Mouse (Mus musculus) liver, adult 2 months (tissue): ENCODE results near the gene Pold3. TPM values are rescaled to one million over a fixed set of nuclear protein-coding genes. Genes with fewer than 3 reads are reported as not detected.

Source experiments
- DNase-seq: peaks from one replicate; pipeline ENCODE4 v3.0.0-alpha.2; 2011; ENCODE audit warnings: low read depth, low spot score; ENCODE audit errors: extremely low read depth
- H3K27ac ChIP-seq: fragments of 200-500 bp; replicated peaks from 2 replicates; pipeline ENCODE4 v1.5.1; 2012; ENCODE audit warnings: low read depth, mild to moderate bottlenecking, control low read depth, inconsistent platforms, low read length; ENCODE audit not compliant: insufficient read depth
- H3K27me3 ChIP-seq: fragments of 200-500 bp; 2 replicates; pipeline ENCODE4 v1.6.1; 2012; ENCODE audit warnings: mild to moderate bottlenecking, moderate library complexity, low read length, inconsistent platforms; ENCODE audit not compliant: control insufficient read depth, insufficient read depth
- H3K36me3 ChIP-seq: fragments of 200-500 bp; 2 replicates; pipeline ENCODE4 v1.6.1; 2012; ENCODE audit warnings: low read length, inconsistent platforms; ENCODE audit not compliant: control insufficient read depth, insufficient read depth
- H3K4me1 ChIP-seq: fragments of 200-500 bp; 2 replicates; pipeline ENCODE4 v1.6.1; 2011; ENCODE audit warnings: low read length; ENCODE audit not compliant: control insufficient read depth, insufficient read depth
- H3K4me3 ChIP-seq: fragments of 200-500 bp; 2 replicates; pipeline ENCODE4 v1.5.1; 2011; ENCODE audit warnings: low read depth, mild to moderate bottlenecking, control low read depth, low read length, moderate library complexity; ENCODE audit not compliant: insufficient read depth
- H3K79me2 ChIP-seq: fragments of 200-500 bp; 2 replicates; pipeline ENCODE4 v1.6.1; 2012; ENCODE audit warnings: inconsistent platforms, mild to moderate bottlenecking, low read length, moderate library complexity; ENCODE audit not compliant: control insufficient read depth, insufficient read depth
- H3K9ac ChIP-seq: fragments of 200-500 bp; 2 replicates; pipeline ENCODE4 v1.6.1; 2012; ENCODE audit warnings: low read depth, mild to moderate bottlenecking, control low read depth, inconsistent platforms, low read length
- CTCF ChIP-seq: fragments of 200-500 bp; IDR thresholded peaks from 2 replicates; pipeline ENCODE4 v1.5.1; 2011; ENCODE audit warnings: low read depth, low read length, control low read depth
- POLR2A ChIP-seq: fragments of 200-500 bp; IDR thresholded peaks from 2 replicates; pipeline ENCODE4 v1.6.1; 2011; ENCODE audit warnings: low read length, control low read depth; ENCODE audit not compliant: insufficient read depth; ENCODE audit errors: extremely low read depth
- WGBS: fragments of 180-500 bp; shearing (Covaris S2); methylation state at CpG from one replicate; pipeline ENCODE4 v1.1.7; 2018; 5-methylcytosine and 5-hydroxymethylcytosine counted together
- polyA plus RNA-seq: library from polyadenylated mRNA; depleted of rRNA; stranded (reverse); fragments of >200 nt; gene quantifications from 2 replicates; pipeline ENCODE4 v1.2.3, GENCODE M21; 2012
- total RNA-seq: library from RNA; depleted of rRNA; stranded (reverse); fragments of >200 nt; gene quantifications from 2 replicates; pipeline ENCODE4 v1.2.3, GENCODE M21; 2014

The Pold3 gene
- total and polyA plus RNA-seq, 2 experiments: 3.8 to 8.9 TPM

GRCm38 (mm10) chr7:100051904-100052303, 69.5 kb downstream of the Pold3 start:
- no peaks in the 10 kb centered on the region for H3K79me2 ChIP-seq
- no peaks in the 10 kb centered on the region for H3K27me3 ChIP-seq
- H3K27ac ChIP-seq: no peak overlapping the region
- 53% methylated on average over 4 of the region's 4 CpGs for WGBS
- DNase-seq: no peak
- TF ChIP-seq CTCF (no peak), POLR2A (no peak)
- no peaks in the 10 kb centered on the region for H3K4me1 ChIP-seq
- no peak overlapping the region for H3K9ac ChIP-seq
- no peaks in the 10 kb centered on the region for H3K36me3 ChIP-seq
- no peak overlapping the region for H3K4me3 ChIP-seq

GRCm38 (mm10) chr7:100046486-100046885, 74.9 kb downstream of the Pold3 start:
- Histone ChIP-seq H3K36me3 (no peaks in the 10 kb centered on the region), H3K27me3 (no peaks in the 10 kb centered on the region), H3K4me1 (peaks cover 2% of the 10 kb centered on the region; the same call in 1 of the 2 replicates), H3K27ac (no peak overlapping the region), H3K79me2 (no peaks in the 10 kb centered on the region), H3K9ac (no peak overlapping the region), H3K4me3 (no peak overlapping the region)
- DNase-seq: no peak
- TF ChIP-seq POLR2A (no peak), CTCF (no peak)
- WGBS: 81% methylated on average over 2 of the region's 2 CpGs

GRCm38 (mm10) chr7:100043605-100044031, 77.7 kb downstream of the Pold3 start:
- Histone ChIP-seq H3K4me1 (peaks cover 2% of the 10 kb centered on the region; the same call in 1 of the 2 replicates), H3K4me3 (no peak overlapping the region), H3K9ac (no peak overlapping the region), H3K27ac (no peak overlapping the region), H3K27me3 (no peaks in the 10 kb centered on the region), H3K79me2 (no peaks in the 10 kb centered on the region), H3K36me3 (no peaks in the 10 kb centered on the region)
- TF ChIP-seq POLR2A (no peak), CTCF (no peak)
- WGBS: 15% methylated on average over 4 of the region's 4 CpGs
- DNase-seq: peak; percentile 28

GRCm38 (mm10) chr7:100043096-100043495, 78.3 kb downstream of the Pold3 start:
- H3K27me3 ChIP-seq: no peaks in the 10 kb centered on the region
- H3K36me3 ChIP-seq: no peaks in the 10 kb centered on the region
- no peak overlapping the region for H3K27ac ChIP-seq
- 94% methylated on average over 5 of the region's 5 CpGs for WGBS
- no peak for DNase-seq
- no peak overlapping the region for H3K4me3 ChIP-seq
- TF ChIP-seq CTCF: no peak
- TF ChIP-seq POLR2A: no peak
- H3K9ac ChIP-seq: no peak overlapping the region
- H3K79me2 ChIP-seq: no peaks in the 10 kb centered on the region
- peaks cover 2% of the 10 kb centered on the region; the same call in 1 of the 2 replicates for H3K4me1 ChIP-seq

- H3K27me3 ChIP-seq: no peaks in the 10 kb centered on the region
- no peaks in the 10 kb centered on the region for H3K79me2 ChIP-seq
- H3K27ac ChIP-seq: no peak overlapping the region
- no peak overlapping the region for H3K4me3 ChIP-seq
- TF ChIP-seq POLR2A (no peak), CTCF (no peak)
- no peak for DNase-seq
- peaks cover 2% of the 10 kb centered on the region; the same call in 1 of the 2 replicates for H3K4me1 ChIP-seq
- 11% methylated on average over 31 of the region's 31 CpGs for WGBS
- no peak overlapping the region for H3K9ac ChIP-seq
- no peaks in the 10 kb centered on the region for H3K36me3 ChIP-seq
These were observed 79.2 kb downstream of the Pold3 start for GRCm38 (mm10) chr7:100042120-100042519.

- no peak overlapping the region for H3K4me3 ChIP-seq
- H3K4me1 ChIP-seq: no peaks in the 10 kb centered on the region
- DNase-seq: no peak
- 80% methylated on average over 3 of the region's 3 CpGs for WGBS
- H3K9ac ChIP-seq: no peak overlapping the region
- no peaks in the 10 kb centered on the region for H3K79me2 ChIP-seq
- H3K36me3 ChIP-seq: no peaks in the 10 kb centered on the region
- no peaks in the 10 kb centered on the region for H3K27me3 ChIP-seq
- no peak overlapping the region for H3K27ac ChIP-seq
- TF ChIP-seq CTCF (no peak), POLR2A (no peak)
These were observed 84.9 kb downstream of the Pold3 start for GRCm38 (mm10) chr7:100036495-100036894.
